Mouse (Mus musculus) embryo, embryonic 11.5 days (tissue): ENCODE results near the gene Coro2b.
"Not testable (repeated sequence)": the region's sequence is repeated elsewhere in the genome, so short reads cannot be mapped to it uniquely, and the experiment has no call there.

Experiments used
- DNase-seq: peaks from one replicate; pipeline ENCODE4 v3.0.0-alpha.2; 2012; ENCODE audit warnings: low read depth, low spot score

The Coro2b gene

DNA sequence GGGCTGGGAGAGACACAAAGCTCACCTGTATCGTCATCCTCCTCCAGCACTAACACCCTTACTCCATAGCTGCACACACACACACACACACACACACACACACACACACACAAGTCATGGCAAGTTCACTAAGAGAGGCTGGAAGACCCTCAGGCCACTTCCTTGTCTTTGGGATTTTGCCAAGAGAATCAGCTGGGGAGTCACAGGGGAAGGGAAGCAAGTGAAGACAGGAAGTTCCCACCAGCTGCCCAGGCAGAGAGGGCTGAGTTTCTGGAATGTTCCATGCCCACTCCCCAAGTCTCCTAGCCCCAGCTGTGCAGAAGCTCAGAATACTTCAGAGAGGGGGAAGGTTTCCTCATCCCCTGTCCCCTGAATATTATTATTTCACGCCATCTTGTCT lies 62.6 kb downstream of the Coro2b start:
- no peak for DNase-seq

GRCm38 (mm10) chr9:62471541-62472189 lies 65.2 kb downstream of the Coro2b start:
- no peak for DNase-seq

DNA sequence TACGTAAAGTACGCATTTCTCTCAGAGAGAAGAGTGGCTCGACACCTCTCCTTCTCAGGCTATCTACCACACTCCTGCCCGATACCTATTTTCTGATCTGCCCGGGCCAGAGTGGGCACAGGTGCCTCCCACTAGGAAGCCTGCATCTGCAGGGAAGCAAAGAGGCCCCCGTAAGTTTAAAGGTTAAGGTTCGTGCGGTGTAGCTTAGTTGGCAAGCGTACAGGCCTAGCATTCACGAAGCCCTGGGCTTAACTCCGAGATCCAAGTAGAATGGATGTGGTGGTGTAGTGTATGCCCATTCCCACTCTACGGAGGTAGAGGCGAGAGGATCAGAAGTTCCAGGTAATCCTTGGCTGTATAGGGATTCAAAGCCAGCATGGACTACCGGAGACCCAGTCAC lies 65.8 kb downstream of the Coro2b start:
- no peak for DNase-seq

DNA sequence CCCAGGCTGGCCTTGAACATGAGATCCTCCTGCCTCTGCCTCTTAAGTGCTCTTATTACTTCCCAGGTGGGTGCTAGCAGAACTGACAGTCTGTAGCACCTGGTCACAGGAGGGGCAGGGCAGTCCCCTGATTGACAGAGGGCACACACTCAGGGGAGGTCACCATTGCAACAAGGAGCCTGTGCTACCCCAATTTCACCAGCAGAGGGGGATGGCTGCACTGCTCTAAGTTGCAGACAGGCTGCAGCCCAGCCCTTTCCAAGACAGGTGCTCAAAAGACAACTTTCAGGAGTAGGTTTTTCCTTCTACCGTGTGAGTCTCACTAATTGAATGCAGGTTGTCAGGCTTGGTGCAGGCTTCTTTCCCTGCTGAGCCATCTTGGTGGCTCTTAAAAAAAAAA lies 66.4 kb downstream of the Coro2b start:
- DNase-seq, result peak; percentile 59

DNA sequence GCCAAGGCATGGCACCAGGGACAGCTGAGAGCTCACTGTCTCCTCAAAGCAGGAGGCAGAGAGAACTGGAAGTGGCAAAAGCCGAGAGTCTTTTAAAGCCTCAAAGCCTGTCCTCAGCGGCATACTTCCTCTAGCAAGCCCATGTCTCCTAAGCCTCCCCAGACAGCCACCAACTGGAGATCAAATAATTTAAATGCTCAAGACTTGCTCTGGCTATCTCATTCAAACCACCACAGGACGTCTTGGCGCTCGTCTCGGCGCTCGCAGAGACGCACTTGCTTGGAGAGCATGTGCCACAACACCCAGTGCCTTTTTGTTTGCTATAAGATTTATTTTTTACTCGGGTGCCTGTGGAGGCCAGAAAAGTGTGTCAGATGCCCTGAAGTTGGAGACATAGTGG lies 67.1 kb downstream of the Coro2b start:
- DNase-seq, result no peak

GRCm38 (mm10) chr9:62469143-62469542 lies 67.7 kb downstream of the Coro2b start:
- DNase-seq, result no peak

- no peak for DNase-seq
These were observed 69.4 kb downstream of the Coro2b start for GRCm38 (mm10) chr9:62467413-62467784.

DNA sequence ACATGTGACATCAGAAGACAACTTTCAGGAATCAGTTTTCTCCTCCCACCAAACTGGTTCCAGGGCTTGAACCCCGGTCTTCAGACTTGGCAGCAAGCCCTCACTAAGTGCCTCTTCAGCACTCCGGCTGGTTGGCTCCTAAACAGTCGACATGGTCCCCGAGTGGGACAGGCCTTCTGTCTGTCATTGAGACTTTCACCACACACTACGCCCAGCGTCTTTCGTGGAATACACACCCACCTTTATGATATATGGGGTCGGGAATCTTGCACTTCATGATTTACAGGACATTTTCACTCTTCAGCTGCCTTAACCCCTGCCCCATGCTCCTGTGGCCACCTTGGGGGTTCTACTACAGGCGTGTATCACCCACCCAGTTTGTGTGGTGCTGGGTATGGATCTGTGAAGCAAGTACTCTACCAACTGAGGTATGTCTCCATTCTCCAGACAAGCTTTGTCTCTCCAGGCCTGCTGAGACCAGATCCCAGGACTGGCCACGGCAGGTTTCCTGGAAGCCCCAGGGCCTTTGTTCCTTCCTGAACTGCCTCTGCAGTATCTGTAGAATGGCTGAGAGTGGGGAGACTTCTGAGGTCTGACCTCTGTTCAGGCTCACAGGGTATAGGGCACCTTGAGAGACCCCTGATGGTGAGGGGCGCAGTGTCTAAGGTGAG lies 70.0 kb downstream of the Coro2b start:
- DNase-seq, result no peak

DNA sequence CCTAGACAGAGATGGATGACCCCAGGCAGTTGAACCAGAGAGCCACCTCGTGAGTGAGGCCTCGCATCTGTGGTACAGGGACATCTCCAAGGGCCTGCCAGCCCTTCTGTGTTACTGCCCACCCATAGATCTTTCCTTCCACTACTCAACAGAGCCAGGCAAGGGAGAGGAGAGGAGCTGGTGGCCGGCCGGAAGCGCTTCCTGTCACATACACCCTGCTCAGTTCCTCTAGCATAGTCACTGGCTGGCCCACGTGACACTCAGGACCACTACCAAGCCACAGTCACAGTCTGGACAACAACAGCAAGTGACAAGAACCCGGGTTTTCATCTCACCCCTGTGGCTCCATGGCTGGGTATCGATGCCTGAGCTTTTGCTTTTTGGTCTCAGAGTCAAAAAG lies 70.8 kb downstream of the Coro2b start:
- no peak for DNase-seq

GRCm38 (mm10) chr9:62464727-62465126 lies 72.1 kb downstream of the Coro2b start:
- DNase-seq, result no peak

- no peak for DNase-seq
These were observed 75.1 kb downstream of the Coro2b start for GRCm38 (mm10) chr9:62461766-62462165.

GRCm38 (mm10) chr9:62461095-62461494 lies 75.7 kb downstream of the Coro2b start:
- DNase-seq, result no peak

GRCm38 (mm10) chr9:62460086-62460485 lies 76.8 kb downstream of the Coro2b start:
- DNase-seq, result no peak

- DNase-seq, result no peak
These were observed 78.4 kb downstream of the Coro2b start for GRCm38 (mm10) chr9:62458457-62458856.

GRCm38 (mm10) chr9:62456015-62456414 lies 80.8 kb downstream of the Coro2b start:
- peak; percentile 41 for DNase-seq

DNA sequence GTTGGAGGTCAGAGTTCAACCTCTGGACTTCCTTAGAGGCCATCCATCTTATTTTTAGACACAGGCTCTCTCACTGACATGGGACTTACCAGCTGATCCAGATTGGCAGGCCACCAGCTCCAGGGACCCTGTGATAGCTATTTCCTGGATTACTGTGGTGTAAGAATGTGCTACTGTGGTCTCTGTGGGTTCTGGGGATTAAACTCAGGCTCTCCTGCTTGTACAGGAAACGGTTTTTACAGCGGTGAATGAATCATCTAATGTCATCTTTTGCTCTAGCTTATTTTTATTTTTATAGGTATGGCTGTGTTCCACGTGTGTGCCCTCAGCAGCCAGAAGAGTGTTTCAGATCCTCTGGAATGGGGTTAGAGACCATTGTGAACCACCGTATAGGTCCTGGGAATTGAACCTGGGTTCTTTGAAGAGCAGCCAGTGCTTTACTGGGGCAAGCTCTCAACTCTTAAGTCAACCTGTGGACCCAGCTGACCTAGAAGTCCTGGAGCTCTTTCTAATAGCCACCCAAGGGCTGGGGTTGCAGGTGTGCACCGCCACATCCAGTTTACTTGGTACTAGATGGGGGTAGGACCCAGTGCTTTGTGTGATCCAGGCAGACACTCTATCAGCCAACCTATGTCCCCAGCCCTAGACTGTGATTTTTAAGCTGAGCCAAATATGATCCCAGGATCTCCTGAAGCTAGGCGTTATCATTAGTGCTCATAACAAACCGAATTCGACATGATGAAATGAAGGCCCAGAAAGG lies 81.5 kb downstream of the Coro2b start:
- no peak for DNase-seq

- no peak for DNase-seq
These were observed 84.4 kb downstream of the Coro2b start for GRCm38 (mm10) chr9:62452373-62452993.

GRCm38 (mm10) chr9:62451585-62452372 lies 85.1 kb downstream of the Coro2b start:
- no peak for DNase-seq

DNA sequence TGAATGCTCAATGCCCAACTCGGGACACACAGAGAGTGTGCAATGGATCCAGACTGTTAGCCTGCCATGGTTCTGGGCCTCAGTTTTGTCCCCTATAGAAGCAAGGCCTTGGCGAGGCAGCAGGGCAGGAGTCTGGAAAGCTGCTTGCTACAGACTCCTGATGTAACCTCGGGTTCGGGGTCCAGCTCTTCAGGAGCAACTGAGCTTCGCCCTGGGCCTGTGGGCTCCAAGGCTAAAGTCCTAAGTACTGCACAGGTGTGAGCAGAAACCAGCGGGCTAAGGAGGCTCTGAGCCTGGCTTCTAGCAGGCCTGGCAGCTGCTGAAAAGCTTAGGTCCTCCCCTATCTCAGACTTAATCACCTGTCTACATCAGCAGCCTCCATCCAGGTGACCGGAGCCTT lies 86.0 kb downstream of the Coro2b start:
- DNase-seq, result no peak

GRCm38 (mm10) chr9:62450355-62450754 lies 86.5 kb downstream of the Coro2b start:
- DNase-seq, result no peak

GRCm38 (mm10) chr9:62447337-62447736 lies 89.5 kb downstream of the Coro2b start:
- DNase-seq, result not testable (repeated sequence)

DNA sequence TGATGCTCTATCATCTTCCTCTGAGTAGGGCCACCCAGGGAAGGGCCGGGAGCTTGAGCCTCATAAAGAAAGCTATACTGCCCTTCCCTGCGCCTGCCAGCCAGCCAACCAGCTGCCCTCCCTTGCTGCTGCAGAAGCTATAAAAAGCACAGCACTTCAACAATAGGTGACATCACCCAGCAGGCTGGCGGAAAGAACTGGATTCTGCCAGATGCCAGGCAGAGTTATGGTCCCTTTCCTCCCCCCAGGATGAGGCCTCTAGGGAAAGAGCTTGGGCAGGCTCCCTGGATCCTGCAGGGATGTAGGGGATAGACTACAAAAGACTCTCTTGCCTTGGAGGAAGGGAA lies 98.1 kb downstream of the Coro2b start:
- DNase-seq, result no peak
